Mouse (Mus musculus): ENCODE results near the gene Gpc6. TPM values are rescaled to one million over a fixed set of nuclear protein-coding genes. Genes with fewer than 3 reads are reported as not detected.

The Gpc6 gene
- total RNA-seq, 4 experiments from 2014 or later = 12.5 to 15.9 (median 15.6) TPM

- no peak for DNase-seq (ENCODE audit: low spot score in 2 of 2)
These were observed 305.4 kb downstream of the Gpc6 start for GRCm38 (mm10) chr14:117230476-117230875.

GRCm38 (mm10) chr14:117238226-117238625 lies 313.1 kb downstream of the Gpc6 start:
- no peak for DNase-seq (ENCODE audit: low spot score in 2 of 2)

GRCm38 (mm10) chr14:117239694-117240427 lies 314.7 kb downstream of the Gpc6 start:
- DNase-seq (ENCODE audit: low spot score in 2 of 2) = no peak

- no peak for DNase-seq (ENCODE audit: low spot score in 2 of 2)
These were observed 320.5 kb downstream of the Gpc6 start for GRCm38 (mm10) chr14:117245631-117246030.

GRCm38 (mm10) chr14:117256192-117256591 lies 331.1 kb downstream of the Gpc6 start:
- DNase-seq (ENCODE audit: low spot score in 2 of 2) = no peak

GRCm38 (mm10) chr14:117265653-117266052 lies 340.5 kb downstream of the Gpc6 start:
- no peak for DNase-seq (ENCODE audit: low spot score in 2 of 2)

- DNase-seq (ENCODE audit: low spot score in 2 of 2) = no peak
These were observed 342.9 kb downstream of the Gpc6 start for GRCm38 (mm10) chr14:117267823-117268601.

GRCm38 (mm10) chr14:117283631-117284030 lies 358.5 kb downstream of the Gpc6 start:
- no peak for DNase-seq (ENCODE audit: low spot score in 2 of 2)

GRCm38 (mm10) chr14:117293746-117294145 lies 368.6 kb downstream of the Gpc6 start:
- no peak for DNase-seq (ENCODE audit: low spot score in 2 of 2)

- DNase-seq (ENCODE audit: low spot score in 2 of 2) = no peak
These were observed 371.2 kb downstream of the Gpc6 start for GRCm38 (mm10) chr14:117296207-117296838.

- DNase-seq (ENCODE audit: low spot score in 2 of 2) = no peak
These were observed 375.9 kb downstream of the Gpc6 start for GRCm38 (mm10) chr14:117301019-117301418.

- DNase-seq (ENCODE audit: low spot score in 2 of 2) = no peak
These were observed 379.0 kb downstream of the Gpc6 start for GRCm38 (mm10) chr14:117303901-117304722.

GRCm38 (mm10) chr14:117304723-117305010 lies 379.6 kb downstream of the Gpc6 start:
- DNase-seq (ENCODE audit: low spot score in 2 of 2) = no peak

- no peak for DNase-seq (ENCODE audit: low spot score in 2 of 2)
These were observed 384.9 kb downstream of the Gpc6 start for GRCm38 (mm10) chr14:117309997-117310520.

GRCm38 (mm10) chr14:117324214-117324613 lies 399.1 kb downstream of the Gpc6 start:
- no peak for DNase-seq (ENCODE audit: low spot score in 2 of 2)

GRCm38 (mm10) chr14:117332256-117332655 lies 407.1 kb downstream of the Gpc6 start:
- DNase-seq (ENCODE audit: low spot score in 2 of 2) = no peak

GRCm38 (mm10) chr14:117337271-117337670 lies 412.2 kb downstream of the Gpc6 start:
- DNase-seq (ENCODE audit: low spot score in 2 of 2) = no peak

GRCm38 (mm10) chr14:117340549-117340948 lies 415.4 kb downstream of the Gpc6 start:
- no peak for DNase-seq (ENCODE audit: low spot score in 2 of 2)

- DNase-seq (ENCODE audit: low spot score in 2 of 2) = no peak
These were observed 419.4 kb downstream of the Gpc6 start for GRCm38 (mm10) chr14:117344505-117344904.

- DNase-seq (ENCODE audit: low spot score in 2 of 2) = no peak
These were observed 421.3 kb downstream of the Gpc6 start for GRCm38 (mm10) chr14:117346372-117346885.

- DNase-seq (ENCODE audit: low spot score in 2 of 2) = no peak
These were observed 426.2 kb downstream of the Gpc6 start for GRCm38 (mm10) chr14:117351296-117351695.
